Mouse (Mus musculus) 3134 (cell line): Measurements from ENCODE around the gene Fbxo9.
A peak's percentile ranks its signal among the peaks of the same experiment; 100 is the strongest.

Source experiments
- DNase-seq: peaks from one replicate; pipeline ENCODE4 v3.0.0-alpha.2; 2011; ENCODE audit warnings: low spot score; ENCODE audit not compliant: insufficient read length; ENCODE audit errors: extremely low read depth

Fbxo9 gene

DNA sequence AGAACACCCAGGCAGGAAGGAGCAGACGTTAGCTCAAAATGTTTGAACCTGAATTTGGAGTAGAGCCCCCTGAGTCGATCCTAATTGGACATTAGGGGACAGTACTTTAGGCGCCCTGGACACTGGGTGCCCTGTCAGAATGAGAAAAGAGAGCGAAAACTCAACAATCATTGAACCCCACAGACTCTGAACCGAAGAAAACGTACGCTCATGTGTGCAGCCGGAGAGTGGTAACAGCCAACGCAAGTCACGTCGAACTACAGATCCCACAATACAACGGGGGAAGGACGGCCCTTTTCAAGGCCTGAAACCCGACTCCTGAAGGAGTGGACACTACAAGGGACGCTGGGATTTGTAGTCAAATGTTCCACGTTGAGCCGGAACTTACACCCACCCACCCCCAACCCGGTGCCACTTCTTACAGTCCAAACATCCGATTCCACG, at the start of gene Fbxo9, which contains the start of gene Ick:
Fbxo9 (minus strand) TSS at position 270 of the 444 bp plus-strand sequence.
Ick (plus strand) TSS at position 397 of the 444 bp plus-strand sequence.
- peak; percentile 80 for DNase-seq

DNA sequence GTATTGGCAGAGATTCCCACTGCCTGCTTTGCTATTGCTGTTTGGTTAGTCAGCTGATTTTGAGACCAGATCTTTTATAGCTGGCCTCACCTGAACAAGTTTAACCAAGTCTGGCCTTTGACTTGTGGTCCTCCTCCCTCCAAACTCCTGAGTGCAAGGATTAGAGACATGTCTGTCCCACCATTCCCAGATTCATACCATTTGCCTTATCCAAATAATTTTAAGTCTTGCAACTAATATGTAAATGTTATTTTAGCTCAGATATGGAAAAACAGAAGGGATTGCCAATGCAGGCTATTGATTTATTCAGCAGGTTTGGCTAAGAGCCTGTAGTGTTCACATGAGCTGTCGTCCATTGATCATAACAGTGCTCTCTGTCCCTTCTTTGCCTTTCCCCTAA, 48.4 kb upstream of the Fbxo9 start:
- DNase-seq = no peak

DNA sequence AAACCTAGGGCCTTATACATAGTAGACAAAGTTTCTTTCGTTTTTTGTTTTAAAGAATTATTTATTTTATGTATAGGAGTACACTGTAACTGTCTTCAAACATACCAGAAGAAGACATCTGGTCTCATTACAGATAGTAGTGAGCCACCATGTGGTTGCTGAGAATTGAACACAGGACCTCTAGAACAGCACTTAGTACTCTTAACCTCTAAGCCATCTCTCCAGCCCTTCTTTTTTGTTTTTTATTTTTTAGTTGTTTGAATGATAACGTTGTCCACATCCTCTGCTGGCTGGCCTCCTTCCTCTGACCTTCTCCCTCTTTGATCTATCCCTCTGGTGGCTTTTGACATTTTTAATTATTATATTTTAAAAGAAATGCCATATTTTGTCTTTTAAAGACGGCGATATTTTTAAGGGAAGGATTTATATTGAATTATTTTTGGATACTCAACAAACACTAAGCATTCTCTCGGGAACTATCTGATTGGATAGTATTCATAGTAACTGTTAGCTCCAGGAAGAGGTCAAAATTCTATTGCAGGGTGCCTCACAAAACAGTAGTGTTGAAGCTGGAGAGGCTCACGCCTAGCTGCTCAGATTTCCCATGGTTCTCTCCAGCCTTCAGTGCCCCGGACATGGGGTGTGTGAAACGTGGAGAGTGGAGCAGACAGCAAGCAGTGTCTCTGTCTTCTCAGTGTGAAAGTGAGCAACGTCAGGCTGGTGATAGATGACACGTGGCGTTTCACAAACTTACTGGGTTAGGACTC, 45.5 kb upstream of the Fbxo9 start:
- DNase-seq = no peak

DNA sequence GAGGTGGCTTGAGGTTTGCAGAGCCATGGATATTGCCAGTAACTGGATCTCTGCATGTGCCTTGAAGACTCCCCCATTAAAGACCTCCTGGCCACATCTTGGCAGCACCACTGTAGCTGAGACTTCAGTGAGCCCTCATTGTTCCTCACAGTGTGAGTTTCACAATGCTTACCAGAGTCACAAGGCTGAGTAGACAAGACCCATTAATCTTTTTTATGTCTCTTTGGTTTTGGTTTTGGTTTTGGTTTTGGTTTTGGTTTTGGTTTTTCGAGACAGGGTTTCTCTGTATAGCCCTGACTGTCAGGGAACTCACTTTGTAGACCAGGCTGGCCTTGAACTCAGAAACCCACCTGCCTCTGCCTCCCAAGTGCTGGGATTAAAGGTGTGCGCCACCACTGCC, 40.9 kb upstream of the Fbxo9 start:
- peak; percentile 13 for DNase-seq

DNA sequence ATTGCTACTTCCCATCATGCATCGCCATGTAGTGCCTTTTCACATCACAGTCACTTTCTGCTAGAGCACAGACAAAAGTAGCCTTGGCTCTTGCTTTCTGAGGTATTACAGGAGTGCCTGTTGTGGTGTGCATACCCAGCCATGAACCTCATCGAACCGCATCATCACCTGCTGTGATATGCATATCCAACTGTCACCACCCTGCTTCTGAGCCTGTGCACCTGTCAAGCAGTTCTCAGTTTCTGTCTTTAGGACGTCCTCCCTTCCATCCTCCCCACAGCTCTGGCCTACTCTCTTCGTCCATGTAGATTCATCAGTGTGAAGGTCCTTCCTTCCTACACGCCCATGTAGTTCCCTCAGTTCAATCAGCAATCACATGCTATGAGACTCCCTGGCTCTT, 39.3 kb upstream of the Fbxo9 start:
- no peak for DNase-seq

DNA sequence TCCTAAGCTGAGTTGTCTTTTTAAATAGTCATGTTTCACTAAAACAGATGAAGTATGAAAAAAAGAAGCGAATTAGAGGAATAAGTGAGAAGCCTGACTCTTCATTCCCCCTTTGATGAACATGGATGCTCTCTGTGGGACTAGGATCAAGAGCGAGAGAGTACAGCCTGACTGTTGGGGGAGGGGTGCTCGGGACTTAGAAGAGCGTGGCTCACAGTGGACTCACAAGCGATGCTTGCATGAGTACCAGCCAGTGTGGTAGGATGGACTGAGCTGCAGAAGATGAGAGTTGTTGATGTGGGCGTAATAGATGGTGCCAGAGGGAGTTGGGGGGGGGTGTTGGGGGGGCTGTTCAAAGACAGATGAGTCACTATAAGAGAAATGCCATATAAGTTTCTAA, 37.8 kb upstream of the Fbxo9 start:
- DNase-seq = no peak

DNA sequence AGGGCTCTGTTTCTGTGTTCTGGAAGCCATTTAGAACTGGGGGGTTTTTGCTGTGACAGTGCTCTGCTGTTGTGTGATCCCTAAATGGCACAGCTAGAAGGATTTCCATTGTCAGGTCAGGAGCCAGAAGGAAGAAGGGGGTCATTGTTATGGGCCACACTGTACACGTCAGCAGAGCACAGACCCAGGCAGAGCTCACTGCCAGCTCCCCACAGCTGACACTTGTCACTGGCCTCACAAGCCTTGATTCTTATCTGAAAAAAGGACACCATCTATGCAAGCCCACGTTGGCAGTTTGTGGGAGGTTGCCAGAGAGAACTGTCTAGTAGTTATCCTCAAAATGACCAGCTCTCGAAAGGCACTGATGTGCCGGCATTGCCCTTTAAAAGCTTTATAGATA, 37.2 kb upstream of the Fbxo9 start:
- no peak for DNase-seq

DNA sequence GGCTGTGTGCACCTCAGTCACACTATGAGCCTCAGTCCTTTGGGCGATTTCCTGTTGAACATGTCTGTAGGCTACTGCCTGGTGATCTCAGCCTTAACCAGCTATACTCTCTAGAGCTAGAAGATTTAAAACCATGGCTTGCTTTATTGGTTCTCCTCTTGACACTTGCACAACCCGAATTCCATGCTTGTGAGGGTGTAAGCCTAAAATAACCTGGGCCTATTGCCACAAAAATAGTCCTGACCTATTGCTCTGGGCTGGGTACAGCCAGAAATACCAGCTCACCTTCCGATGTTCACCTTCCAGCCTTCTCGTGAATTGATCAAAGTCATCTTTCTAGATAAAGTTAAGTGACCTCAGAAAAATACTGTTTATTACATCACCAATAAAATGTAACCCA, 30.6 kb upstream of the Fbxo9 start:
- peak; percentile 23 for DNase-seq

DNA sequence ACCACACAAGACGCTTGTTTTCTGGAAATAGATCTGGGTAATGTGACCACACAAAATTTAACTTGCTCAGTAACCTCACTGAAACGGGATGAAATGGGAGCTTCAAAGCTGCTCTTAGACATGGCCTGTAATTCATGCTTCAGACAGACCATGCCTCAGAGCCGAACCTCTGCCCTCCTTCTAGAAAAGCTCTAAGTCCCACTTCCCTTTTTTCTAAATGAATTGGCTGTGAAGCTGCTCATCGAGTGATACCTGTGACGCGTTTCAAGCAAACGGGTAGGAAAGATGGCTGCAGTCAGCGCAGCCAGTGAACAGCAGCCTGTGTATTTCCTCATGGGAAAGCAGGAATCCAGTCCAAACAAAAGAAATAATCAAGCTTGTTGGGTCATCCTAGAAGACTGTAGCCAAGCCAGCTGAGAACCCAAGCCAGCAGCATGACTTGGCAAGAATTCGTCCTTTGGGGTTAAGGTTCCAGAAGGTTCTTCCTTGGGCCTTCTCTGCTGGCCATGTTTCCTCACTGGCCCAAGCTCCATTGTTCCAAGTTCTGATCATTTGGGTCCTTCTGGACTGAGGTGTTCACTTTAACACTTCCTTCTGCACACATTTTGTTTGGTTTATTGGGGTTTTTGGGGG, 29.3 kb upstream of the Fbxo9 start:
- no peak for DNase-seq

DNA sequence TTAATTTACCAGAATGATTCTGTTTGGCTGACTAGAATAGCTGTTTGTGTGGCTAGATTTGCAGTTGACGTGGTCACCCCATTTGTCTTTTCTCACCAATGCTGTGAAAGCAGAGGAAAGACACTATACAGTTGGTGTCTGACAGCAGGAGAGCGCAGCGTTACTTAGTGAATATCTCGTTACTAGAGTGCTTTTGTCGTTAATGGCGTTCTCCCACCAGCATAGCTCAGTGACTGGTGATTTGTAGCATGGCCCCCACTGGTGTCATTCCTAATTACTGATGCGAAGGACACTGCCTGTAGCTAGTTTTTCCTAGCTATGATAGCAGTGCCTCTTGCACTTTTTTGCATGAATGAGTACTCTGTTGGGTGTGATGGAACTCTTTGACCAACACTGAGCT, 26.8 kb upstream of the Fbxo9 start:
- no peak for DNase-seq

DNA sequence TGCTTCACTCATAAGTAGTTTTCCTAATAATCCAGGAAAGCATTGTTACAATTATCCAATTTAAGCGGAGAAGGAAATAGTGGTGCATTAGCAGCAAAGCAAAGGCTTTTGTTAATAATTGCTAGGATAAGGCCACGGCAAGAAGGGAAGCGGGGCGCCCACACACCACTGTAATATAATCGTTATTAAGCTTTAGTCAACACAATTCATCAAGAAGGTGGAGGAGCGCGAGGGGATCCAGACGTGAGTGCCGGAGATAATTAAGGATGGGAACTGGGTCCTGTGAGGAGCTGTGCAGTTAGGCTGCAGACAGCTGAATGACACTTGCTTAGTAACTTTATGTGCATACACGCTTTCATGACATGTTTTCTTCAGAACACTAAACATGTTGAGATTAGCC, 17.8 kb upstream of the Fbxo9 start:
- DNase-seq = no peak

DNA sequence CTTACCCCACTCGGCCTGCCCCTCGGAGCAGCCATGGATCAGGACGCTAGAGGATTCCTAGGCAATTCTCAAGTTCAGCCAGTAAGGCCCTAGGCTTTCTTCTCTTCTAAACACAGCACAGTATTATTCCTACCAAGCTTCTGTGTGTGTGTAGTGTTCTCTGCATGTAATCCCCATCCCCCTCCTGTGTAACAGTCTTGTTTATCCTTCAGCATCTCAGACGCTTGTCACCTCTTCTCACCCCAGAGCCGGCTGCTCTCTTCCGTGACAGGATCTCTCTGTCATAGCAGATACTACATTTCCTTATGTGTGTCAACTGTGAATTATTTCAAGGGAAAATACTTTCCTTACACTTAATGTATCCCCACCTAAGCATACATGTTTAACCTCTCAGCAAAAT, 17.1 kb upstream of the Fbxo9 start:
- no peak for DNase-seq

DNA sequence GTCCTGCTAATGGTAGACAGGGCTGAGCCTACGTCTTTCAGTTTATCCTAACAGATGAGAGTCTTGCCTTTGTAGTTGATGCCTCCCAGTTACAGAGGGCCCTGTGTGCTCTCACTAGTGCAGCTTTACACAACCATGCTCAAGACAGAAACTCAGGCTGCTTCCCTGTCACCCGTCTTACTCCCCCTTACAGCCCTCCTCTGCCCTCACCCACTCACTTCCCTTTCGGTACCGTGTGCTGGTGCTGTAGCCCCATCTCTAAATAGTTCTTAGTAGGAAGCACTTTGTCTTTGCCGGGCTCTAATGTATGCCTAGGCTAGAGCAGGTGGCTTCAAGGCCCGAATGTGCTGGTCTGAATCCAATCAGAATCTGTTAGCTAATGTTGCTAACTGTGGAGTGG, 15.4 kb upstream of the Fbxo9 start:
- DNase-seq = no peak

DNA sequence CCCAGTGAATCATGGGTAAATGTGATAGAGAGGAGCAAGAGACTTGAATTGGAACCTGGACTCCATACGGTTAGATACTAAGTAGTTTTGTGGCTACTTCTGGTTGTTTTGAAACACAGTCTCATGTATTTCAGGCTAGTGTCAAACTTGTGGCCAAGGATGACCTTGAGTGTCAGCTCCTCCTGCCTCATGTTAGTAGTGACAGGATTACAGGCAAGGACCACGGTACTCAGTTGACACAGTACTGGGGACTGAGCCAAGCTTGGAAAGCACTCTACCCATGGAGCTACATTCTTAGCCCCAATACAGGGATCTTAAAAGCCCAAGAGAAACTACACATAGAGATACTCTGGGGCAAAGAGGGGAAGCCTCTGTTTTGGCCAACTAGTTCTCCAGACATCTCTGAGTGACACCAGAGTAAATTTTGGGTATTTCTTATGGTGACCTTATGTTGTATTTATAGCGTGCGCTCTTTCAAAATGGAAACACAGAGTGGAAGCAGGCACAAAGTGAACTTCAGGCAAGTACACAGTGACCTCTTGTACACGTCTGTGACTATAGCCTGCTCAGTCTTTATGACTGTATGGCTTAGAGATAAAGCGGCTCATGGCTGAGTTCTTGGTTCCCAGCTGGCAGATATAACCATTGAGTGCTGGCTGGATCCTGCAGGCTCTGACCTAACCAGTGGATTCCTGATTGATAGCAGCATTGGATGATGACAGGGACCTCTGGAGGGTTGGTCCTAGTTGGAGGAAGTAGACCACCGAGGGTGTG, 14.3 kb upstream of the Fbxo9 start:
- no peak for DNase-seq

DNA sequence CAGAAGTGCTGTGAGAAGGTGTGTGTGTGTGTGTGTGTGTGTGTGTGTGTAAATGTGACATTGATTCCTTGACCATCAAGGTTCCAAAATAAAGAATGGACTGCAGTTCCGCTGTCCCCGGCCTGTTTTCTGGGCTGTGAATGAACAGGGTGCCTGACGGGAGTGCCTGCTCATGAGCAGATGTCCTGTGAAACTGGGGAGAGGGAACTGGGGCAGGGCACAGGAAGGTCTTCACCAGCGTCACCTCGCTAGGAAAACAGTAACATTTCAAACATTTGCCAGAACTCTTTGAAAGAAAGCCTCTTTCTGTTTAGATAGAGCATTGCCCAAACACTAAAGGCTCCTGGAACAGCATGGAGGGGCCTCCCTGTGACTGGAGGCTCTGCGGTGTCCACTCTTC, 13.1 kb upstream of the Fbxo9 start:
- DNase-seq = no peak

DNA sequence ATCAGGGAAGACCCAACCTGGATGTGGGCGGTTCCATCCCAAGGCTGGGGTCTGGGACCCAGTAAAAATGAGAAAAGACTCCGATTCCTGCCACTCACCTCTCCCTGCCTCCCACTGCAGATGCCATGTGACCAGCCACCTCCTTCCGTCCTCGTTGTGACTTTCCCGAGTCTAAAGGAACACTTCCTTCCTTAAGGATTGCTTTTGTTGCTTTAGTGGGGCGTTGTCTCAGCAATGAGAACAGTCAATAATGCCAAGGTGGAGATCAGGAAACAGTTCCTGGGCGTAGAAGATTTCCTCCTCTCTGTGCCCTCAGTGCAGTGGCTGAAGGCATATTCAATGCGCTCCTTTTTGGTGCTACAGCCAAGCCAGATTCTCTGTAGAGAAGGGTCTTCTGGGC, 12.5 kb upstream of the Fbxo9 start:
- no peak for DNase-seq

DNA sequence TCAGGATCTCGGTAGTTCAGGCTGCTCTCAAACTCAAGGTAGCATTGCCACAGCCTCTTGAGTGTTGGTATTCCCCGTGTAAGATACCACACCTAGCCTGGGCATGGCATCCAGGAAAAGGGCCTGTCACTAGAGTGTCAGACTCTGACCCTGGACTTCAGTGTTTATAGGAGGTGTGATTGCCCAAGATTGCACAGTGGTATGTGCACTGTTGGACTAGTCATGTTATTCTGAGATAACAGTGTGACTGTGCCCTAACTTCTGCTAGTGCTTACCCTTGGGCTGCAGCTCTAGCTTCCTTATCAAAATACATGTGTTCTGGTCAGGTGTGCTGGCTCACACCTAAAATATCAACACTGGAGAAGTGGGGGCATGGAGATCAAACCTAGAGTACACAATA, 8.8 kb upstream of the Fbxo9 start:
- DNase-seq = no peak

DNA sequence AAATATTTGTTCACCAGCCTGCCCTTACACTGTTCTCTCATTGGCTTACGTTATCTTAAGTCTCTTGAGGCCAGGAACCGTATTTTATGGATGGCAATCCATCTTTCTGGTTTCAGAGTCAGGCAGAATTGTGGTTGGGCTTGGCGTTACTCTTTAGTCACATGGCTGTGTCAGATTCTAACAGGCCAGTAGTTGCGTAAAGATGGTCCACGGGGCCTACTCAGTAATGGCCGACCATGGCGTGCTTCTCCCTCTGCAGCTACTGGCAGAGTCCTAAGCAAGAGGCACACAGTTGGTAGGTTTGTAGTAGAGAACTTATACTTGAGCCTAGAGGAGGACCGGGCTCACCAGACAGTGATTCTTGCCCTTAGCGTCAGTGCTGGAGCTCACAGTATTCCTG, 6.9 kb upstream of the Fbxo9 start:
- DNase-seq = no peak

DNA sequence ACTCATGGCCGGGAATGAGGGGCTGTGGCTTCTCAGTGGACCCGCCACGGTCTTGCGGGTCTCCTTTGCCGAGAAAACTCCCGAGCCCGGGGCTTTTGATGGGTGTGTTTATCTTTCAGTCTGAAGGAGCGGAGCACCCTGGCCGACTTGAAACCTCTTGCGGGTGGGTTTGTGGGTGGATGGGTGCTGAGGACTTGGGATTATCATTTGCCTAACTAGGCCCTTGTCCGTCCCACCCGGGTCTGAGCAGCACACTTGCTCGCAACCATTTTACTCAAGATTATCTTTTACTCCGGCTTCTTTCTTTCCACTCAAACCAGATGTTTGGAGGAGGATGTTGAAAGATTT, 4.6 kb upstream of the Fbxo9 start:
- DNase-seq = no peak

DNA sequence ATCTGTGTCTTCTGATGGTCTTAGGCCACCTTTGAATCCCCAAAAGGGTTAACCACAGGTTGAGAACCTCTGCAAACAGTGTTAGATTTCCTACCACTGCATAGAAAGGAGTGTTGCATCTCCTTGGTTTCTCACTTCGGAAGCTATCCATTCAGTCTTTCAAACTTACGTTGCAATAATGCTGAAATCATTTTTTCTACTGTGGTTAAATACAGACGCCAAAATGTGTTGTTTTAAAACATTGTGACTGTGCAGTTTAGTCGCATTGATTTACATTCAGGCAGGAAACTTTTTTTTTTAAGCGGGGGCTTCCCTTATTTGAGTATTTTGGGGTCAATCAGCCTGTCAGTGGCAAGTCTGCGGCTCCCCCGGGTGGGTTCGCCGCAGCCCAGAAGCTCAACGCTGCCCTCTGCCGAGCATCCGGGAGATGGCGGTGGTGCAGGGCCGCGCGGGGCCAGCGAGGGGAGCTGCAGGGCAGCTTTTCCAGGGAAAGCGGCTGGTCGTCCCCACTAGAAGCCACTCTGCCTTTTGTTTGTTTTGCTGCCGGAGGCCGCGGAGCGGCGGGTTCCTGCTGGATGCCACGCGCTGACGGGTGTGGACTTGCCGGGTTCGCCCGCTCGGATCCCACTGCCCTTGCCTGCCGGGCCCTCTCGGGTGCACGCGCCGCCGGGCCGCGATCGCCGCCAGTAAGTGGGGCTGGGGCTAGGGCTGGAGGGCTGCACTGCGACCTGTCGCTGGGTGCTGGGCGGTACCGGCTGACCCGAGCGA, 4.1 kb upstream of the Fbxo9 start:
- peak; percentile 92 for DNase-seq

DNA sequence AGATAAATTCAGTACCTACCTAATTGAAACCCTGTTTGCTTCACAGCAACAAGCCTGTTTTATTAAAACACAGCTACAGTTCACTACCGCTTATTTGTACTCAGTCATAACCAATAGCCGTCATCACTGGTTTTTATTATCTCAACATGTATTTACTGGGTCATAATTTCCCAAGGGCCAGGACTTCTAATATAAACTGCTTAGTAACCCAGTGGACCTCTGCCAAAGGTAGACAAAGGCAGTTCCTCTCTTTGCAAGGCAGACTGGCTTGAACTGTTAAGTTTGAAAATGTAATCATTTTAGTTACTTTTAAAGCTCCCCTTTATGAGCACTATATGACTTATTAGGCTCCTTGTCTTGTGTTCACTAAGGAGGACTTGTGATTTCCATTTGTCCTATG, 2.6 kb upstream of the Fbxo9 start:
- DNase-seq = no peak
